Comparison of ENCODE assay signal across 22 mouse cellular contexts in the genomic region with DNA sequence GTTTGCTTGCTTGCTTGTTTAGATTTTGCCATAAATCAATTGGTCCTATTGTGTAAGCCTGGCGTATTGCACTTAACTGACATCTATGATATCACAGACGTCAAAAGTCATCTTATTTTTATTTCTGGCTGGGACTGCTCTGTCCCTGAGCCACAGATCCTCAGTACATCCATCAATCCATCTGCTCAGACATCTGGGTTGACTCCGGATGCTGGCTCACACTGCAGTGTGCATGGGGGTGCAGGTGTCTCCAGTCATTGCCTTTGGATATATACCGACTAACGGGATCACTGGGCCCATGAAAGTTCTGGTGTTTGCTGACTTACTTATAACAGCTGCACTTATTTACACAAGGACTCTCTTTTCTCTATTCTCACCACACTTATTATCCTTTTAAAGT.
DNase-seq lines count a peak whose midpoint lies in the region; ATAC-seq and TF ChIP-seq lines count a peak whose summit lies in the region.
"Had no signal": no experiment of that assay in that cellular context is flagged by ENCODE, and none has a peak within 500 bp of the region (broad histone marks: within the 10 kb centered on the region; RNA-seq: fewer than 3 reads in every experiment).

No protein-coding gene starts in this region.

- no peaks in the 10 kb centered on the region for H3K36me3 ChIP-seq in forebrain, embryonic 15.5 days
- H3K36me3 ChIP-seq in forebrain, embryonic 10.5 days (replicated peaks): no peaks in the 10 kb centered on the region
- H3K36me3 ChIP-seq in limb, embryonic 14.5 days (ENCODE audit: control insufficient read depth, insufficient read depth, low read length): no peaks in the 10 kb centered on the region
- H3K36me3 ChIP-seq in limb, embryonic 10.5 days: no peaks in the 10 kb centered on the region
- H3K36me3 ChIP-seq: heart, embryonic 12.5 days; heart, embryonic 15.5 days; hindbrain, embryonic 10.5 days; hindbrain, embryonic 13.5 days; intestine, embryonic 15.5 days had no signal

- peak overlapping the region; percentile 14; the same call in 1 of the 2 replicates for H3K27ac ChIP-seq in forebrain, embryonic 15.5 days (replicated peaks)
- no peak overlapping the region for H3K27ac ChIP-seq in forebrain, embryonic 10.5 days
- H3K27ac ChIP-seq in limb, embryonic 14.5 days (replicated peaks; ENCODE audit: low read depth, low read length): no peak overlapping the region
- H3K27ac ChIP-seq in limb, embryonic 10.5 days: no peak overlapping the region
- H3K27ac ChIP-seq: heart, embryonic 15.5 days; hindbrain, embryonic 10.5 days; intestine, embryonic 15.5 days had no signal

- DNase-seq in forebrain, embryonic 10.5 days (ENCODE audit: extremely low spot score, low spot score): no peak
- DNase-seq in limb, embryonic 14.5 days (ENCODE audit: low spot score): no peak
- no peak for DNase-seq in limb, embryonic 10.5 days (ENCODE audit: low spot score)
- peak; percentile 55 for DNase-seq in brain, embryonic 14.5 days (ENCODE audit: low read depth)
- no peak for DNase-seq in lung, postnatal 36 days
- DNase-seq: adrenal gland, adult 2 months; adrenal gland, postnatal 14 days; cerebellum, adult 18-20 months; cerebellum, adult 9-10 months; cerebellum, postnatal 14 days; gastrocnemius, postnatal 25 days; heart, adult 18-20 months; heart, postnatal 10 days; heart, postnatal 36 days had no signal

- H3K4me2 ChIP-seq in forebrain, embryonic 15.5 days (replicated peaks): no peak overlapping the region
- H3K4me2 ChIP-seq in limb, embryonic 14.5 days (replicated peaks; ENCODE audit: low read depth, low read length, severe bottlenecking): no peak overlapping the region
- H3K4me2 ChIP-seq: heart, embryonic 12.5 days; heart, embryonic 15.5 days; hindbrain, embryonic 13.5 days; intestine, embryonic 15.5 days had no signal

- no peak overlapping the region for H3K9ac ChIP-seq in forebrain, embryonic 15.5 days (replicated peaks)
- no peak overlapping the region for H3K9ac ChIP-seq in limb, embryonic 14.5 days (ENCODE audit: low read depth, low read length, severe bottlenecking)
- H3K9ac ChIP-seq: heart, embryonic 12.5 days; heart, embryonic 15.5 days; hindbrain, embryonic 13.5 days; intestine, embryonic 15.5 days had no signal

- no peaks in the 10 kb centered on the region for H3K27me3 ChIP-seq in forebrain, embryonic 15.5 days
- peaks cover 7% of the 10 kb centered on the region; the same call in 1 of the 2 replicates for H3K27me3 ChIP-seq in forebrain, embryonic 10.5 days (ENCODE audit: poor library complexity, severe bottlenecking)
- no peaks in the 10 kb centered on the region for H3K27me3 ChIP-seq in limb, embryonic 14.5 days (ENCODE audit: control insufficient read depth, insufficient read depth, low read length)
- H3K27me3 ChIP-seq in limb, embryonic 10.5 days (ENCODE audit: low read depth, poor library complexity, severe bottlenecking): no peaks in the 10 kb centered on the region
- H3K27me3 ChIP-seq: heart, embryonic 12.5 days; heart, embryonic 15.5 days; hindbrain, embryonic 13.5 days; intestine, embryonic 15.5 days had no signal

- no peak for TF ChIP-seq POLR2A in limb, embryonic 14.5 days (IDR thresholded peaks at IDR 0.05; ENCODE audit: borderline replicate concordance, extremely low read depth, insufficient read depth, insufficient read length)
- TF ChIP-seq POLR2A in brain, embryonic 14.5 days (IDR thresholded peaks at IDR 0.05; ENCODE audit: borderline replicate concordance, extremely low read depth, insufficient read depth, insufficient read length, poor library complexity, severe bottlenecking): no peak

- H3K4me1 ChIP-seq in forebrain, embryonic 15.5 days: peaks cover 49% of the 10 kb centered on the region
- peaks cover 45% of the 10 kb centered on the region for H3K4me1 ChIP-seq in forebrain, embryonic 10.5 days
- peaks cover 19% of the 10 kb centered on the region for H3K4me1 ChIP-seq in limb, embryonic 14.5 days (ENCODE audit: control insufficient read depth, insufficient read depth, low read length)
- H3K4me1 ChIP-seq in limb, embryonic 10.5 days: peaks cover 25% of the 10 kb centered on the region

- ATAC-seq in forebrain, embryonic 15.5 days (replicated peaks): peak; percentile 45
- ATAC-seq in limb, embryonic 14.5 days (ENCODE audit: low FRiP score, low read depth): peak; percentile 42; the same call in 1 of the 2 replicates
- ATAC-seq: CD4-positive, CD25-positive, alpha-beta regulatory T cell, adult 4 months; hindbrain, embryonic 16.5 days; intestine, embryonic 15.5 days had no signal

- WGBS in forebrain, embryonic 15.5 days: 63% methylated on average over 5 of the region's 5 CpGs
- 87% methylated on average over 5 of the region's 5 CpGs for WGBS in forebrain, embryonic 10.5 days
- WGBS in limb, embryonic 14.5 days: 61% methylated on average over 5 of the region's 5 CpGs
- WGBS in limb, embryonic 10.5 days: 86% methylated on average over 5 of the region's 5 CpGs

- TF ChIP-seq CTCF in brain, embryonic 14.5 days (IDR thresholded peaks at IDR 0.05; ENCODE audit: borderline replicate concordance, extremely low read depth, insufficient read depth, insufficient read length): no peak

- H3K4me3 ChIP-seq in forebrain, embryonic 15.5 days: no peak overlapping the region
- no peak overlapping the region for H3K4me3 ChIP-seq in forebrain, embryonic 10.5 days
- no peak overlapping the region for H3K4me3 ChIP-seq in limb, embryonic 14.5 days (replicated peaks; ENCODE audit: low read length)
- H3K4me3 ChIP-seq in limb, embryonic 10.5 days: no peak overlapping the region
- H3K4me3 ChIP-seq: heart, embryonic 12.5 days; heart, embryonic 15.5 days; hindbrain, embryonic 10.5 days; hindbrain, embryonic 13.5 days; intestine, embryonic 15.5 days had no signal

- H3K9me3 ChIP-seq in forebrain, embryonic 15.5 days: no peaks in the 10 kb centered on the region
- no peaks in the 10 kb centered on the region for H3K9me3 ChIP-seq in forebrain, embryonic 10.5 days
- no peaks in the 10 kb centered on the region for H3K9me3 ChIP-seq in limb, embryonic 14.5 days (ENCODE audit: control insufficient read depth, low read length)
- H3K9me3 ChIP-seq in limb, embryonic 10.5 days (replicated peaks): no peaks in the 10 kb centered on the region
- H3K9me3 ChIP-seq: heart, embryonic 12.5 days; heart, embryonic 15.5 days; hindbrain, embryonic 10.5 days; hindbrain, embryonic 13.5 days; intestine, embryonic 15.5 days had no signal
